Mouse (Mus musculus): ENCODE results near the gene Tfdp1.

Tfdp1 gene

GRCm38 (mm10) chr8:13353155-13353833, 14.7 kb downstream of the Tfdp1 start:
- no peak for DNase-seq

- no peak for DNase-seq
These were observed 15.3 kb downstream of the Tfdp1 start for GRCm38 (mm10) chr8:13353883-13354282.

- no peak for DNase-seq
These were observed 17.7 kb downstream of the Tfdp1 start for GRCm38 (mm10) chr8:13356221-13356620.

- DNase-seq: no peak
These were observed 18.1 kb downstream of the Tfdp1 start for GRCm38 (mm10) chr8:13356681-13357080.

GRCm38 (mm10) chr8:13360213-13360612, 21.7 kb downstream of the Tfdp1 start:
- no peak for DNase-seq

GRCm38 (mm10) chr8:13361865-13362264, 23.3 kb downstream of the Tfdp1 start:
- no peak for DNase-seq

GRCm38 (mm10) chr8:13373151-13373662, 34.7 kb downstream of the Tfdp1 start:
- no peak for DNase-seq

- DNase-seq: no peak
These were observed 43.1 kb downstream of the Tfdp1 start for GRCm38 (mm10) chr8:13381630-13382029.

- no peak for DNase-seq
These were observed 44.0 kb downstream of the Tfdp1 start for GRCm38 (mm10) chr8:13382536-13382935.

GRCm38 (mm10) chr8:13382999-13383398, 44.4 kb downstream of the Tfdp1 start:
- DNase-seq: no peak

- DNase-seq: no peak
These were observed 47.8 kb downstream of the Tfdp1 start for GRCm38 (mm10) chr8:13386366-13386765.

- no peak for DNase-seq
These were observed 49.2 kb downstream of the Tfdp1 start for GRCm38 (mm10) chr8:13387728-13388127.

GRCm38 (mm10) chr8:13388744-13389143, 50.2 kb downstream of the Tfdp1 start:
- no peak for DNase-seq

GRCm38 (mm10) chr8:13393869-13394268, 55.3 kb downstream of the Tfdp1 start:
- no peak for DNase-seq

GRCm38 (mm10) chr8:13396725-13397124, 58.2 kb downstream of the Tfdp1 start, which contains the start of gene Atp4b:
Atp4b (minus strand) TSS chr8:13396825.
- DNase-seq: no peak

GRCm38 (mm10) chr8:13403517-13403916, 65.0 kb downstream of the Tfdp1 start:
- no peak for DNase-seq

- DNase-seq: no peak
These were observed 66.1 kb downstream of the Tfdp1 start, which contains the start of gene Grk1 for GRCm38 (mm10) chr8:13404666-13405131. Grk1 (plus strand) TSS chr8:13405081.

- no peak for DNase-seq
These were observed 67.5 kb downstream of the Tfdp1 start for GRCm38 (mm10) chr8:13406011-13406410.

GRCm38 (mm10) chr8:13411597-13411996, 73.0 kb downstream of the Tfdp1 start:
- peak; percentile 72 for DNase-seq

- peak; percentile 68 for DNase-seq
These were observed 74.5 kb downstream of the Tfdp1 start for GRCm38 (mm10) chr8:13412891-13413558.

GRCm38 (mm10) chr8:13413823-13414390, 75.4 kb downstream of the Tfdp1 start:
- DNase-seq: peak; percentile 18

- DNase-seq: no peak
These were observed 77.3 kb downstream of the Tfdp1 start for GRCm38 (mm10) chr8:13415879-13416278.

GRCm38 (mm10) chr8:13419111-13419639, 80.6 kb downstream of the Tfdp1 start:
- no peak for DNase-seq
